Mouse (Mus musculus): ENCODE measurements at regions not wholly inside any gene's neighbourhood (a gene's known extent, or its start where the extent isn't known, plus 50 kb on each side); places are given as distances from the start of the nearest gene placed in this dataset.

DNA sequence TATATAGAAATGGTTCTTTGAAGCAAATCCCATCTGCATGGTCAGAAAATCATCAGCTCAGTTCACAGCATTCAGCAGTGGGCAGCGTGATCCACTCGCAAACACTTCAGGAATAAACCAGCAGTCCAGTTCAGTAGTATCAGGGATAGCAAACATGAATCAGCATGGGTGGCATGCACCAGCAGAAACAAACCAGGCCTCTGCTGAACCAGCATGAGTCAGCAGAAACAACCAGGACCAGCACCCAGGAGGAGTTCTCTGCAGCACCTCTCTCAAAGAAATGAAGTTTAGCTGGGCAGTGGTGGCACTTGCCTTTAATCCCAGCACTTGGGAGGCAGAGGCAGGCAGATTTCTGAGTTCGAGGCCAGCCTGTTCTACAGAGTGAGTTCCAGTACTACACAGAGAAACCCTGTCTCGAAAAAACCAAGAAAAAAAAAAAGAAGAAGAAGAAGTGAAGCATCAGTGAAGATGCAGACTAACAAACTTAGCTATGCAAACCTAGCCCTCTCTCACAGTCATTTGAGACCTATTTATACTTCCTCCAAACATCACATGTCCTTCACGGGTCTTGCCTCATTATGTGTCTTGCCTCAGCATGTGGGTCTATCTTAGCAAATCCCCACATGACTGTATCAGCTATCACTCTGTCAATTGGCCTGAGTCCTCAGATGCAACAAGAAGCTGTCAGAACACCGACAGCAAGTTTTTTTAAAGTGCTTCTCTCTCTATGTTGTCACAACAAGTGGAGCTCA lies 80.2 kb downstream of the Fthl17a start:
- no peak for TF ChIP-seq CTCF (IDR thresholded peaks at IDR 0.05)
- 82% methylated on average over 6 of the region's 6 CpGs for WGBS
- Histone ChIP-seq H3K27me3 (ENCODE audit: insufficient read depth, low read length) (no peaks in the 10 kb centered on the region; the same call in 1 of the 2 replicates), H3K4me3 (ENCODE audit: low read depth, low read length) (no peak overlapping the region), H3K36me3 (ENCODE audit: insufficient read depth, low read length) (no peaks in the 10 kb centered on the region), H3K9me3 (ENCODE audit: low read length) (no peaks in the 10 kb centered on the region), H3K9ac (replicated peaks; ENCODE audit: low read length, poor library complexity, severe bottlenecking) (no peak overlapping the region), H3K4me2 (ENCODE audit: low read depth, low read length, poor library complexity, severe bottlenecking) (no peak overlapping the region), H3K4me1 (ENCODE audit: insufficient read depth, low read length) (no peaks in the 10 kb centered on the region), H3K27ac (ENCODE audit: low read depth, low read length) (no peak overlapping the region)
- no peak for ATAC-seq (ENCODE audit: low FRiP score)
- no peak for DNase-seq (ENCODE audit: low spot score)

DNA sequence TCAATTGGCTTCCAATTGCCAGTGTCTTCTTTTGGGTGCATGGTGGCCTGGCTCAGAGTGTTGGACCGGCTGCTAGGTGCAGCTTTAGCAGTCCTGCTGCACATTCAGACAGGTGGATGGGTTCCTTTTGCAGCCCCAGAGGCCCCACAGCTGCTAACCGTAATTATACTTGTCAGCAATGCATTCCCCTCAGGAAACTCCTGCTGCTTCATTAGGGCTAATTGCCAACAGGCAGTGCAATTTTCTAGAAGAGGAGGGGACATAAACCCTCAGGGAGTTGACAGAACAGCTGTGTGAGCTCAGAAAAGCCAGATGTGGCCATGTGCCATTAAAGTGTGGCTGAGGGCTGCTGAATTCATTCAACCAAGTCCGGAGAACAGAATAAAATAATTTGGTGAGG lies 94.0 kb downstream of the Fthl17a start:
- no peak overlapping the region for H3K4me3 ChIP-seq (ENCODE audit: low read depth, low read length)
- H3K4me2 ChIP-seq (ENCODE audit: low read depth, low read length, poor library complexity, severe bottlenecking), result no peak overlapping the region
- no peaks in the 10 kb centered on the region for H3K27me3 ChIP-seq (ENCODE audit: insufficient read depth, low read length)
- 52% methylated on average over 3 of the region's 3 CpGs for WGBS
- no peak overlapping the region for H3K9ac ChIP-seq (replicated peaks; ENCODE audit: low read length, poor library complexity, severe bottlenecking)
- peak; percentile 43 for DNase-seq (ENCODE audit: low spot score)
- ATAC-seq (ENCODE audit: low FRiP score), result no peak
- no peaks in the 10 kb centered on the region for H3K36me3 ChIP-seq (ENCODE audit: insufficient read depth, low read length)
- H3K9me3 ChIP-seq (ENCODE audit: low read length), result no peaks in the 10 kb centered on the region
- H3K27ac ChIP-seq (ENCODE audit: low read depth, low read length), result no peak overlapping the region
- no peaks in the 10 kb centered on the region for H3K4me1 ChIP-seq (ENCODE audit: insufficient read depth, low read length)
- no peak for TF ChIP-seq CTCF (IDR thresholded peaks at IDR 0.05)

DNA sequence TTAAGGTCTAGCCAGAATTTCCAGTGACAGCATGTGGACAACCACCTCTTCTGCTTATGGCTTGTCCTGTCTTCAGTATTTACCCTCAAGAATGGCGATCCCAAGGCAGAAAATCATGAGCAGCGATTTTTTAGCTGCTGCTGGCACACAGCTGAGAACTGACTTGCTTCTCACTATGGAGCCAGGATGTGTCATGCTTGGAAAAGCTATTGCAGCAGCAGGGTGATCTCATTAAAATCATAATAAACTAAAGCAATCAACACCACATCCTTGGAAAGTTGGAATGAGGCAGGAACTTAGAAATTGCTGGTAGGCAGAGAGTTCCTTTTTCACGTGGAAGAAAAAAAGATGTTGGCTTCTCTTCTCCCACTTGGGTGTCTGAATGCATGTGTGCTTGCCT lies 125.8 kb downstream of the Fthl17a start:
- Histone ChIP-seq H3K4me1 (ENCODE audit: insufficient read depth, low read length) (no peaks in the 10 kb centered on the region), H3K9me3 (ENCODE audit: low read length) (no peaks in the 10 kb centered on the region), H3K27me3 (ENCODE audit: insufficient read depth, low read length) (no peaks in the 10 kb centered on the region), H3K4me2 (ENCODE audit: low read depth, low read length, poor library complexity, severe bottlenecking) (no peak overlapping the region), H3K36me3 (ENCODE audit: insufficient read depth, low read length) (no peaks in the 10 kb centered on the region), H3K9ac (replicated peaks; ENCODE audit: low read length, poor library complexity, severe bottlenecking) (no peak overlapping the region), H3K4me3 (ENCODE audit: low read depth, low read length) (no peak overlapping the region), H3K27ac (ENCODE audit: low read depth, low read length) (no peak overlapping the region)
- whole genome bisulfite sequencing, result 64% methylated on average over 3 of the region's 3 CpGs
- no peak for TF ChIP-seq CTCF (IDR thresholded peaks at IDR 0.05)
- no peak for ATAC-seq (ENCODE audit: low FRiP score)
- peak; percentile 0 for DNase-seq (ENCODE audit: low spot score)

DNA sequence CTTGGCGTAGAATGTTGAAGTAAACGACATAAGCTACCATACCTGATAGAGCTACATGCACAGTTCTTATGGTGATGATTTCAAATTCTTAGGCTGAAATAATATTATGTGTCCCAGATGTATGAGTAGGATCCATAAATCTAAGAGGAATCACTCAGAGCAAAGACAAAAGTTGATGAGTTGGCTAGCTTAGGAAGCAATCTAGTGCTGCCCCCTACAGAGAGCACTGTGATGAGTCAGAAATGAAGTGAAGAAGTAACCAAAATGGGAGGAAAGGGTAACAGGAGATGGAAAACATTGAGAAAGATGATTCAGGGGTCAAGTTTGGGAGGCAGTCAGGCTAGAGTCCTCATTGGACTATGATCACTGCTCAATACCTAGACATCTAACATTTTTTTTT lies 135.0 kb downstream of the Fthl17a start:
- H3K27ac ChIP-seq (ENCODE audit: low read depth, low read length), result no peak overlapping the region
- H3K9me3 ChIP-seq (ENCODE audit: low read length), result no peaks in the 10 kb centered on the region
- DNase-seq (ENCODE audit: low spot score) (no peak), ATAC-seq (ENCODE audit: low FRiP score) (no peak)
- H3K9ac ChIP-seq (replicated peaks; ENCODE audit: low read length, poor library complexity, severe bottlenecking), result no peak overlapping the region
- no peak overlapping the region for H3K4me2 ChIP-seq (ENCODE audit: low read depth, low read length, poor library complexity, severe bottlenecking)
- no peak for TF ChIP-seq CTCF (IDR thresholded peaks at IDR 0.05)
- no peaks in the 10 kb centered on the region for H3K36me3 ChIP-seq (ENCODE audit: insufficient read depth, low read length)
- 92% methylated on average over 2 of the region's 2 CpGs for WGBS
- no peaks in the 10 kb centered on the region for H3K4me1 ChIP-seq (ENCODE audit: insufficient read depth, low read length)
- no peak overlapping the region for H3K4me3 ChIP-seq (ENCODE audit: low read depth, low read length)
- no peaks in the 10 kb centered on the region for H3K27me3 ChIP-seq (ENCODE audit: insufficient read depth, low read length)

Data from midbrain, postnatal 0 days (tissue).